Mouse (Mus musculus): Measurements from ENCODE around the gene Cadm2. TPM values are rescaled to one million over a fixed set of nuclear protein-coding genes. Genes with fewer than 3 reads are reported as not detected.

The Cadm2 gene
- total and polyA plus RNA-seq, 2 experiments: under 0.01 to 0.02 TPM

GRCm38 (mm10) chr16:66694783-66695182 is 925.9 kb downstream of the Cadm2 start:
- H3K4me3 ChIP-seq (ENCODE audit: insufficient read depth, low read depth, low read length): no peak overlapping the region
- no peaks in the 10 kb centered on the region for H3K36me3 ChIP-seq (ENCODE audit: control insufficient read depth, insufficient read depth, low read length)
- no peak for TF ChIP-seq CTCF (IDR thresholded peaks at IDR 0.05; ENCODE audit: low read depth, low read length)
- TF ChIP-seq POLR2A (IDR thresholded peaks at IDR 0.05; ENCODE audit: extremely low read depth, insufficient read depth, low read length): no peak
- H3K4me1 ChIP-seq (ENCODE audit: control insufficient read depth, insufficient read depth, low read length): no peaks in the 10 kb centered on the region
- H3K27ac ChIP-seq (replicated peaks; ENCODE audit: insufficient read depth, low read depth, low read length): no peak overlapping the region
- no peak overlapping the region for H3K9ac ChIP-seq (ENCODE audit: low read depth, low read length)
- no peaks in the 10 kb centered on the region for H3K27me3 ChIP-seq (ENCODE audit: control insufficient read depth, insufficient read depth, low read length)
- DNase-seq (ENCODE audit: extremely low read depth, low read depth, low spot score): no peak
- no peaks in the 10 kb centered on the region for H3K79me2 ChIP-seq (ENCODE audit: control insufficient read depth, insufficient read depth, low read length)

GRCm38 (mm10) chr16:66677241-66677640 is 943.5 kb downstream of the Cadm2 start:
- H3K4me3 ChIP-seq (ENCODE audit: insufficient read depth, low read depth, low read length): no peak overlapping the region
- H3K79me2 ChIP-seq (ENCODE audit: control insufficient read depth, insufficient read depth, low read length): no peaks in the 10 kb centered on the region
- H3K9ac ChIP-seq (ENCODE audit: low read depth, low read length): no peak overlapping the region
- H3K36me3 ChIP-seq (ENCODE audit: control insufficient read depth, insufficient read depth, low read length): no peaks in the 10 kb centered on the region
- no peak overlapping the region for H3K27ac ChIP-seq (replicated peaks; ENCODE audit: insufficient read depth, low read depth, low read length)
- DNase-seq (ENCODE audit: extremely low read depth, low read depth, low spot score): no peak
- no peaks in the 10 kb centered on the region for H3K27me3 ChIP-seq (ENCODE audit: control insufficient read depth, insufficient read depth, low read length)
- no peak for TF ChIP-seq CTCF (IDR thresholded peaks at IDR 0.05; ENCODE audit: low read depth, low read length)
- TF ChIP-seq POLR2A (IDR thresholded peaks at IDR 0.05; ENCODE audit: extremely low read depth, insufficient read depth, low read length): no peak
- no peaks in the 10 kb centered on the region for H3K4me1 ChIP-seq (ENCODE audit: control insufficient read depth, insufficient read depth, low read length)

- no peaks in the 10 kb centered on the region for H3K79me2 ChIP-seq (ENCODE audit: control insufficient read depth, insufficient read depth, low read length)
- 55% methylated on average over 1 of the region's 1 CpGs for WGBS
- TF ChIP-seq POLR2A (IDR thresholded peaks at IDR 0.05; ENCODE audit: extremely low read depth, insufficient read depth, low read length): no peak
- TF ChIP-seq CTCF (IDR thresholded peaks at IDR 0.05; ENCODE audit: low read depth, low read length): no peak
- no peak overlapping the region for H3K27ac ChIP-seq (replicated peaks; ENCODE audit: insufficient read depth, low read depth, low read length)
- no peaks in the 10 kb centered on the region for H3K27me3 ChIP-seq (ENCODE audit: control insufficient read depth, insufficient read depth, low read length)
- H3K4me1 ChIP-seq (ENCODE audit: control insufficient read depth, insufficient read depth, low read length): no peaks in the 10 kb centered on the region
- no peak for DNase-seq (ENCODE audit: extremely low read depth, low read depth, low spot score)
- H3K4me3 ChIP-seq (ENCODE audit: insufficient read depth, low read depth, low read length): no peak overlapping the region
- H3K36me3 ChIP-seq (ENCODE audit: control insufficient read depth, insufficient read depth, low read length): no peaks in the 10 kb centered on the region
- H3K9ac ChIP-seq (ENCODE audit: low read depth, low read length): no peak overlapping the region
Observed at GRCm38 (mm10) chr16:66651013-66651362, 969.7 kb downstream of the Cadm2 start.

GRCm38 (mm10) chr16:66650348-66651012 is 970.2 kb downstream of the Cadm2 start:
- WGBS: 87% methylated on average over 11 of the region's 11 CpGs
- H3K9ac ChIP-seq (ENCODE audit: low read depth, low read length): no peak overlapping the region
- no peaks in the 10 kb centered on the region for H3K79me2 ChIP-seq (ENCODE audit: control insufficient read depth, insufficient read depth, low read length)
- no peaks in the 10 kb centered on the region for H3K36me3 ChIP-seq (ENCODE audit: control insufficient read depth, insufficient read depth, low read length)
- DNase-seq (ENCODE audit: extremely low read depth, low read depth, low spot score): no peak
- no peaks in the 10 kb centered on the region for H3K27me3 ChIP-seq (ENCODE audit: control insufficient read depth, insufficient read depth, low read length)
- H3K27ac ChIP-seq (replicated peaks; ENCODE audit: insufficient read depth, low read depth, low read length): no peak overlapping the region
- no peaks in the 10 kb centered on the region for H3K4me1 ChIP-seq (ENCODE audit: control insufficient read depth, insufficient read depth, low read length)
- no peak overlapping the region for H3K4me3 ChIP-seq (ENCODE audit: insufficient read depth, low read depth, low read length)
- TF ChIP-seq CTCF (IDR thresholded peaks at IDR 0.05; ENCODE audit: low read depth, low read length) (no peak), POLR2A (IDR thresholded peaks at IDR 0.05; ENCODE audit: extremely low read depth, insufficient read depth, low read length) (no peak)

GRCm38 (mm10) chr16:66647798-66648197 is 972.9 kb downstream of the Cadm2 start:
- no peak overlapping the region for H3K9ac ChIP-seq (ENCODE audit: low read depth, low read length)
- no peak for TF ChIP-seq POLR2A (IDR thresholded peaks at IDR 0.05; ENCODE audit: extremely low read depth, insufficient read depth, low read length)
- TF ChIP-seq CTCF (IDR thresholded peaks at IDR 0.05; ENCODE audit: low read depth, low read length): no peak
- no peaks in the 10 kb centered on the region for H3K27me3 ChIP-seq (ENCODE audit: control insufficient read depth, insufficient read depth, low read length)
- no peaks in the 10 kb centered on the region for H3K4me1 ChIP-seq (ENCODE audit: control insufficient read depth, insufficient read depth, low read length)
- no peak overlapping the region for H3K4me3 ChIP-seq (ENCODE audit: insufficient read depth, low read depth, low read length)
- DNase-seq (ENCODE audit: extremely low read depth, low read depth, low spot score): no peak
- no peaks in the 10 kb centered on the region for H3K36me3 ChIP-seq (ENCODE audit: control insufficient read depth, insufficient read depth, low read length)
- no peak overlapping the region for H3K27ac ChIP-seq (replicated peaks; ENCODE audit: insufficient read depth, low read depth, low read length)
- no peaks in the 10 kb centered on the region for H3K79me2 ChIP-seq (ENCODE audit: control insufficient read depth, insufficient read depth, low read length)
- WGBS: 77% methylated on average over 4 of the region's 4 CpGs

- Histone ChIP-seq H3K79me2 (ENCODE audit: control insufficient read depth, insufficient read depth, low read length) (no peaks in the 10 kb centered on the region), H3K4me1 (ENCODE audit: control insufficient read depth, insufficient read depth, low read length) (no peaks in the 10 kb centered on the region), H3K27me3 (ENCODE audit: control insufficient read depth, insufficient read depth, low read length) (no peaks in the 10 kb centered on the region), H3K4me3 (ENCODE audit: insufficient read depth, low read depth, low read length) (no peak overlapping the region), H3K9ac (ENCODE audit: low read depth, low read length) (no peak overlapping the region), H3K36me3 (ENCODE audit: control insufficient read depth, insufficient read depth, low read length) (no peaks in the 10 kb centered on the region), H3K27ac (replicated peaks; ENCODE audit: insufficient read depth, low read depth, low read length) (no peak overlapping the region)
- WGBS: 60% methylated on average over 4 of the region's 4 CpGs
- no peak for DNase-seq (ENCODE audit: extremely low read depth, low read depth, low spot score)
- no peak for TF ChIP-seq CTCF (IDR thresholded peaks at IDR 0.05; ENCODE audit: low read depth, low read length)
- no peak for TF ChIP-seq POLR2A (IDR thresholded peaks at IDR 0.05; ENCODE audit: extremely low read depth, insufficient read depth, low read length)
Observed at GRCm38 (mm10) chr16:66643606-66644005, 977.1 kb downstream of the Cadm2 start.
